Mouse (Mus musculus): ENCODE measurements around the gene Cplx1. TPM values are rescaled to one million over a fixed set of nuclear protein-coding genes. Genes with fewer than 3 reads are reported as not detected.

Cplx1 gene
- polyA plus RNA-seq, 1 experiment from 2014 or later, result 65.1 TPM

DNA sequence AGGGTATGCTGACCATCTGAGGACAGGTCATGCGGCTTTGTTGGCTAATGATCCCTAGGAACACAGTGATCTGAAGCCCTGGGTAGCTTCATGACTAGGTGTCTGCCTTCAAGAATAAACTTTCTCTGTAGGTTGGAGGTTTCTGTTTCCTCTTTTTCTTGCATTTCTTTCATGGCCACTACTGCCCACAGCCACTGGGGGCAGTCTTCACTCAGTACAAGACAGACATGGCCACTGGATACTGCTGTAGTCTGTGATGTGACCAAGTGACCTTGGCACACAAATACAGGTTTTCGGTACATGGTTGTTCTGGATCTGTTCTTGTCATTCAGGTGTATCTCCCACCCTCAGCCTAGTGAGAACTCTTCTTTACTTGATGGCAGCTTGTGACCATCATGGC, 64.6 kb downstream of the Cplx1 start:
- no peak overlapping the region for H3K4me2 ChIP-seq (ENCODE audit: low read length)
- H3K4me3 ChIP-seq (ENCODE audit: low read depth, low read length), result no peak overlapping the region
- H3K9ac ChIP-seq (ENCODE audit: low read length), result no peak overlapping the region
- DNase-seq (ENCODE audit: low spot score), result peak; percentile 22
- WGBS, result 93% methylated on average over 2 of the region's 2 CpGs
- H3K4me1 ChIP-seq (ENCODE audit: control insufficient read depth, insufficient read depth, low read length), result no peaks in the 10 kb centered on the region
- no peak overlapping the region for H3K27ac ChIP-seq (ENCODE audit: low read depth, low read length)
- ATAC-seq, result 0 out of 2 replicates have a peak, but pooled peaks have one; percentile 37
- no peaks in the 10 kb centered on the region for H3K9me3 ChIP-seq (replicated peaks; ENCODE audit: control insufficient read depth, low read length)
- H3K27me3 ChIP-seq (replicated peaks; ENCODE audit: control insufficient read depth, insufficient read depth, low read length), result no peaks in the 10 kb centered on the region
- peaks cover 68% of the 10 kb centered on the region for H3K36me3 ChIP-seq (ENCODE audit: control insufficient read depth, insufficient read depth, low read length)

DNA sequence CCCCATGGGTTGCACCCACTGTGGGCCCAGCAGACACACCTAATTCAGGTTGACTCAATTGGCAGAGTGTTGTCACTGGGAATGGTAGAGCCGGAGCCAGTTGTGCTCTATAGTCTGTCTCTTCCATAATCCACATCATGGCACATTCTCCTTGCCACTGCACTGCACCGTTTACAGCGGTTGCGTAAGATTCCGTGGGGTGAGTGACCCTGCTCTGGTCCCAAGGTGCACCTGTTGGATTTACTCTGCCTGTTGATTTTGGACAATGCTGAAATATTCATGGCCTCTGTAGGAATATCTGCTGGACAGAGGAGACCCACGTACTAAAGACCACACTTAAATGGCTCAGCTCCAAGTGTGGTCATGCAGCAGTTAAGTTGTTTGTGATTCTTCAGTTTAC, 66.8 kb downstream of the Cplx1 start:
- ATAC-seq (no peak), DNase-seq (ENCODE audit: low spot score) (no peak)
- Histone ChIP-seq H3K4me2 (ENCODE audit: low read length) (no peak overlapping the region), H3K4me1 (ENCODE audit: control insufficient read depth, insufficient read depth, low read length) (no peaks in the 10 kb centered on the region), H3K36me3 (ENCODE audit: control insufficient read depth, insufficient read depth, low read length) (peaks cover 60% of the 10 kb centered on the region), H3K27ac (ENCODE audit: low read depth, low read length) (no peak overlapping the region), H3K27me3 (replicated peaks; ENCODE audit: control insufficient read depth, insufficient read depth, low read length) (no peaks in the 10 kb centered on the region), H3K4me3 (ENCODE audit: low read depth, low read length) (no peak overlapping the region), H3K9ac (ENCODE audit: low read length) (no peak overlapping the region), H3K9me3 (replicated peaks; ENCODE audit: control insufficient read depth, low read length) (no peaks in the 10 kb centered on the region)
- 97% methylated on average over 6 of the region's 6 CpGs for WGBS

DNA sequence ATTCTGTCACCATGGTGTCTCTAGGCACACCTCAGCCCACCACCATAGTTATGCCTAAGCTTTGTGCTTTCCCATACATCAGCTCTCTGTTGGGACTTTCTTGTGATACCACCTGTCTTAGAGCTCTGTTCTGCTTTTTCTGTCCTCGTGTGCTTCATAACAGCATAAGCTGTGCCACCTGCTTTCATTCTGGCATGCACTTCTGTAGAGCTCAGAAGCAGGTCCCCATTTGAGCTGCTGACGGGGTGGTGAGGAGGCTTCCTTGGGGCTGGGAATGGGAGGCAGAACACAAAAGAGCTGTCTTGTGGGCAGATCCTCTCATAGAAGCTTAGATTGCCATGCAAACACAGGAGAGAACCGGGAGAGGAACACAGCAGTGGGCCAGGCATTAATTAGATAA, 73.8 kb downstream of the Cplx1 start:
- Histone ChIP-seq H3K4me3 (ENCODE audit: low read depth, low read length) (no peak overlapping the region), H3K9me3 (replicated peaks; ENCODE audit: control insufficient read depth, low read length) (no peaks in the 10 kb centered on the region)
- WGBS, result 89% methylated on average over 3 of the region's 3 CpGs

GRCm38 (mm10) chr5:108473737-108474136, 76.1 kb downstream of the Cplx1 start:
- DNase-seq (ENCODE audit: low spot score) (no peak), ATAC-seq (no peak)
- WGBS, result 87% methylated on average over 4 of the region's 4 CpGs

More for the DNA sequence above, 73.8 kb downstream of the Cplx1 start:
- peaks cover 75% of the 10 kb centered on the region for H3K36me3 ChIP-seq (ENCODE audit: control insufficient read depth, insufficient read depth, low read length)
- H3K27me3 ChIP-seq (replicated peaks; ENCODE audit: control insufficient read depth, insufficient read depth, low read length), result no peaks in the 10 kb centered on the region
- H3K27ac ChIP-seq (ENCODE audit: low read depth, low read length), result no peak overlapping the region
- no peak for DNase-seq (ENCODE audit: low spot score)
- no peak overlapping the region for H3K4me2 ChIP-seq (ENCODE audit: low read length)
- H3K9ac ChIP-seq (ENCODE audit: low read length), result no peak overlapping the region
- H3K4me1 ChIP-seq (ENCODE audit: control insufficient read depth, insufficient read depth, low read length), result no peaks in the 10 kb centered on the region
- no peak for ATAC-seq

DNA sequence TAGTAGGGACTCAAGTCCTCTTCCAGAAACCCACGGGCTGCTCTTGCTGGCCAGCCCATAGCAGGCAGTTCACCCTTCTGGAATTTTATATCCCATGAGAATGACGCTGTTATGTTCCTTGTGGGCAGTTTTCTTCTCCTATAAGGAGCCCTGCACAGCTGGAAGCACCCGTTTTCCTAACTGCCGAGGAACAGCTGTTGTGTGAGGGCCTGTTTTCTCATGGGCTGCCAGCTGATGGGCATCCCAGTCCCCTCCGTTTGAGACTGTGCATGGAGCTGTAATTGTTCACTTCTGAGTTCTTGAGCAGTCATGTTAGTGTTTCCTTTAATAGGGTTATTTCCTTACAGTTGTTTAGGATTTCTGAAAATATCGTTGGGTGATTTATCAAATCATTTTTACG, 80.2 kb downstream of the Cplx1 start:
- H3K27me3 ChIP-seq (replicated peaks; ENCODE audit: control insufficient read depth, insufficient read depth, low read length), result no peaks in the 10 kb centered on the region
- H3K27ac ChIP-seq (ENCODE audit: low read depth, low read length), result no peak overlapping the region
- no peak overlapping the region for H3K9ac ChIP-seq (ENCODE audit: low read length)
- 76% methylated on average over 7 of the region's 7 CpGs for WGBS
- ATAC-seq (no peak), DNase-seq (ENCODE audit: low spot score) (no peak)
- H3K9me3 ChIP-seq (replicated peaks; ENCODE audit: control insufficient read depth, low read length), result no peaks in the 10 kb centered on the region
- H3K4me2 ChIP-seq (ENCODE audit: low read length), result no peak overlapping the region
- peaks cover 8% of the 10 kb centered on the region for H3K4me1 ChIP-seq (ENCODE audit: control insufficient read depth, insufficient read depth, low read length)
- peaks cover 30% of the 10 kb centered on the region for H3K36me3 ChIP-seq (ENCODE audit: control insufficient read depth, insufficient read depth, low read length)
- H3K4me3 ChIP-seq (ENCODE audit: low read depth, low read length), result no peak overlapping the region

More at GRCm38 (mm10) chr5:108473737-108474136, 76.1 kb downstream of the Cplx1 start:
- Histone ChIP-seq H3K27me3 (replicated peaks; ENCODE audit: control insufficient read depth, insufficient read depth, low read length) (no peaks in the 10 kb centered on the region), H3K9ac (ENCODE audit: low read length) (no peak overlapping the region), H3K36me3 (ENCODE audit: control insufficient read depth, insufficient read depth, low read length) (peaks cover 69% of the 10 kb centered on the region), H3K9me3 (replicated peaks; ENCODE audit: control insufficient read depth, low read length) (no peaks in the 10 kb centered on the region), H3K4me2 (ENCODE audit: low read length) (no peak overlapping the region), H3K27ac (ENCODE audit: low read depth, low read length) (no peak overlapping the region), H3K4me3 (ENCODE audit: low read depth, low read length) (no peak overlapping the region), H3K4me1 (ENCODE audit: control insufficient read depth, insufficient read depth, low read length) (no peaks in the 10 kb centered on the region)

Other genes with a start within 250 kb of the Cplx1 start
- 2.3 and 2.5 TPM in 2 replicates for gene Pigg, start 237.4 kb downstream of the Cplx1 start, polyA plus RNA-seq (2014; fragmentation: Nextera tagmentation; extraction: Ambion mirVana)
- gene Gm42517, start 182.1 kb downstream of the Cplx1 start, polyA plus RNA-seq (2014; fragmentation: Nextera tagmentation; extraction: Ambion mirVana), result 0.75 and 1.1 TPM in 2 replicates
- 0.17 TPM in 1 of 2 replicates, not detected in the other for gene Pde6b, start 161.6 kb downstream of the Cplx1 start, polyA plus RNA-seq (2014; fragmentation: Nextera tagmentation; extraction: Ambion mirVana)
- gene Atp5k, start 115.6 kb downstream of the Cplx1 start, polyA plus RNA-seq (2014; fragmentation: Nextera tagmentation; extraction: Ambion mirVana), result 374 and 426 TPM in 2 replicates
- 0.06 and 0.09 TPM in 2 replicates for gene Mfsd7a, start 101.1 kb downstream of the Cplx1 start, polyA plus RNA-seq (2014; fragmentation: Nextera tagmentation; extraction: Ambion mirVana)
- 27.7 and 35.9 TPM in 2 replicates for gene Pcgf3, start 88.8 kb downstream of the Cplx1 start, polyA plus RNA-seq (2014; fragmentation: Nextera tagmentation; extraction: Ambion mirVana)
- gene Gak, start 79.7 kb upstream of the Cplx1 start, polyA plus RNA-seq (2014; fragmentation: Nextera tagmentation; extraction: Ambion mirVana), result 45.5 and 50.6 TPM in 2 replicates
- gene Tmem175, start 79.7 kb upstream of the Cplx1 start, polyA plus RNA-seq (2014; fragmentation: Nextera tagmentation; extraction: Ambion mirVana), result 29.4 and 32.3 TPM in 2 replicates
- 5.7 and 7.0 TPM in 2 replicates for gene Idua, start 110.3 kb upstream of the Cplx1 start, polyA plus RNA-seq (2014; fragmentation: Nextera tagmentation; extraction: Ambion mirVana)
- gene Dgkq, start 119.6 kb upstream of the Cplx1 start, polyA plus RNA-seq (2014; fragmentation: Nextera tagmentation; extraction: Ambion mirVana), result 9.1 and 15.6 TPM in 2 replicates
- 2.1 and 2.2 TPM in 2 replicates for gene Slc26a1, start 125.5 kb upstream of the Cplx1 start, polyA plus RNA-seq (2014; fragmentation: Nextera tagmentation; extraction: Ambion mirVana)
- gene Fgfrl1, start 142.4 kb upstream of the Cplx1 start, polyA plus RNA-seq (2014; fragmentation: Nextera tagmentation; extraction: Ambion mirVana), result 4.3 and 4.7 TPM in 2 replicates
- not detected in 2 replicates for gene Rnf212, start 225.0 kb upstream of the Cplx1 start, polyA plus RNA-seq (2014; fragmentation: Nextera tagmentation; extraction: Ambion mirVana)
- not detected in 2 replicates for gene Tmed11, start 245.3 kb upstream of the Cplx1 start, polyA plus RNA-seq (2014; fragmentation: Nextera tagmentation; extraction: Ambion mirVana)